Mouse (Mus musculus): ENCODE data around the gene Fbrs. TPM values are rescaled to one million over a fixed set of nuclear protein-coding genes. Genes with fewer than 3 reads are reported as not detected.
A peak's percentile ranks its signal among the peaks of the same experiment; 100 is the strongest.
"Not testable (repeated sequence)": the region's sequence is repeated elsewhere in the genome, so short reads cannot be mapped to it uniquely, and the experiment has no call there.

Fbrs gene
- polyA plus RNA-seq, 1 experiment from 2014 or later = 15.0 TPM

DNA sequence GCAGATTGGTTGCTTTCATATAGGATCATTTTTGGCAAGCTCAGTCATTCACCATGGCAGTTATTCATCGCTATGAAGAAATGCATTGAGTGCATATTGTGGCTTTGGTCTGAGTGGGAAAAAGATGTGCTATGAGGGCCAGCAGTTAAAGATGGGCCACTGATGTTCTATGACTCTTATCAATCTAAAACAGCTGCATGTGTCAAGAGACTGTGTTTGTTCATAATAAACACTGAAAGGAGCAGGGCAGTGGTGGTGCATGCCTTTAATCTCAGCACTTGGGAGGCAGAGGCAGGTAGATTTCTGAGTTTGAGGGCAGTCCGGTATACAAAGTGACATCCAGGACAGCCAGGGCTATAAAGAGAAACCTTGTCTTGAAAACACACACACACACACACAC lies 13.3 kb upstream of the Fbrs start:
- ATAC-seq (ENCODE audit: low FRiP score, low read depth); H3K9me3 ChIP-seq; H3K4me3 ChIP-seq; H3K4me2 ChIP-seq (replicated peaks); H3K27ac ChIP-seq; H3K9ac ChIP-seq; H3K4me1 ChIP-seq; H3K27me3 ChIP-seq: not testable (repeated sequence)
- 93% methylated on average over 2 of the region's 2 CpGs for WGBS
- H3K36me3 ChIP-seq = peaks cover 71% of the 10 kb centered on the region

DNA sequence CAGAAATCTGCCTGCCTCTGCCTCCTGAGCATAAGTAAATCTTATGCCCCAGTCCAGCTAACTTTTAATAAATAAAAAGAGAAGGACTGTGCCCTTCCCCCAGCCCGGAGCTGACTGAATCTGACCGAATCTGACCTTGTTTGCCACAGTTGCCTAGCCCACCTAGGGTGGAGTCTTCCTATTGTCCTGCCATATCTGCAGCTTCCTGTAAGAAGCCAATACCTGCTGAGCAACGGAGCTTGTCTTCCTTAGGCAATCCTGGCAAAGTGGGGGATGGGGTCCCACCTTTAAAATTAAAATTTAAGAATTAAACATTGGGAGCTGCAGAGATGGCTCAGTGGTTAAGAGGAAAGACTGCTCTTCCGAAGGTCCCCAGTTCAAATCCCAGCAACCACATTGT lies 12.4 kb upstream of the Fbrs start:
- 95% methylated on average over 4 of the region's 4 CpGs for WGBS
- Histone ChIP-seq H3K36me3 (peaks cover 63% of the 10 kb centered on the region), H3K4me2 (replicated peaks) (no peak overlapping the region), H3K4me1 (peaks cover 6% of the 10 kb centered on the region; the same call in 1 of the 2 replicates), H3K9me3 (no peaks in the 10 kb centered on the region), H3K4me3 (no peak overlapping the region), H3K9ac (no peak overlapping the region), H3K27me3 (no peaks in the 10 kb centered on the region), H3K27ac (no peak overlapping the region)
- ATAC-seq (ENCODE audit: low FRiP score, low read depth) = no peak

DNA sequence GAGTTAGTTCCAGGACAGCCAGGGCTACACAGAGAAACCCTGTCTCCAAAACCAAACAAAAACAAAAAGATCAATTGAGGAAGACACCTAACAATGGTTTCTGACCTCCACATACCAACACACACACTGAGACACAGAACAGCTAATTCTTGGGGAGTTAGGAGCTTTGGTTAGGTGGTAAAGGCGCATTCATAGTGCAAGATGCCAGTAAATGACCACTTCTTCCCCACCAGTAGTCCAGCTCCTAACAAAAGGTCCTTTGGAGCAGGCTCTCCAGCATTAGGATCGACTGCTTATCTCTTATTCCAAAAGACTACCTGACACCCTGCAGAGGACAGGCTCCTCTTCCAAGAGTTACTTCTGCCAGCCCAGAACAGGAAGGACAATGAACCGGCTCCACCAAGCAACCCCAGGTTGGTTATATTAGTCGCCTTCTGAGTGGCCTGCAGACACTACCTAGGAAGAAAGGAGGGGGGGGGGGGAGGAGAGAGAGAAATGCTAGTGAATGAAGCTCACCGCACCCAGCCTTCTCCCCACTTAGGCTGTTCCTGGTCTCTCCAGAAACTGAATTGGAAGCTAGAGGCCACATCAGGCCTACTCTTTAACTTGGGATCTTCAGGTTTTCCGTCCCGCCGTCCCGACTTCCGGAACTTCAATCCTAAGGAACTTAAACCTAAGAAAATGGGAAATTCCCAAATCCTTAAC lies 8.8 kb upstream of the Fbrs start:
- Histone ChIP-seq H3K27ac (peak overlapping the region; percentile 98), H3K36me3 (peaks cover 58% of the 10 kb centered on the region), H3K4me2 (replicated peaks) (peak overlapping the region; percentile 94), H3K27me3 (no peaks in the 10 kb centered on the region), H3K4me1 (peaks cover 16% of the 10 kb centered on the region), H3K9ac (peak overlapping the region; percentile 92), H3K4me3 (peak overlapping the region; percentile 83), H3K9me3 (no peaks in the 10 kb centered on the region)
- 9% methylated on average over 10 of the region's 10 CpGs for WGBS
- no peak for ATAC-seq (ENCODE audit: low FRiP score, low read depth)

DNA sequence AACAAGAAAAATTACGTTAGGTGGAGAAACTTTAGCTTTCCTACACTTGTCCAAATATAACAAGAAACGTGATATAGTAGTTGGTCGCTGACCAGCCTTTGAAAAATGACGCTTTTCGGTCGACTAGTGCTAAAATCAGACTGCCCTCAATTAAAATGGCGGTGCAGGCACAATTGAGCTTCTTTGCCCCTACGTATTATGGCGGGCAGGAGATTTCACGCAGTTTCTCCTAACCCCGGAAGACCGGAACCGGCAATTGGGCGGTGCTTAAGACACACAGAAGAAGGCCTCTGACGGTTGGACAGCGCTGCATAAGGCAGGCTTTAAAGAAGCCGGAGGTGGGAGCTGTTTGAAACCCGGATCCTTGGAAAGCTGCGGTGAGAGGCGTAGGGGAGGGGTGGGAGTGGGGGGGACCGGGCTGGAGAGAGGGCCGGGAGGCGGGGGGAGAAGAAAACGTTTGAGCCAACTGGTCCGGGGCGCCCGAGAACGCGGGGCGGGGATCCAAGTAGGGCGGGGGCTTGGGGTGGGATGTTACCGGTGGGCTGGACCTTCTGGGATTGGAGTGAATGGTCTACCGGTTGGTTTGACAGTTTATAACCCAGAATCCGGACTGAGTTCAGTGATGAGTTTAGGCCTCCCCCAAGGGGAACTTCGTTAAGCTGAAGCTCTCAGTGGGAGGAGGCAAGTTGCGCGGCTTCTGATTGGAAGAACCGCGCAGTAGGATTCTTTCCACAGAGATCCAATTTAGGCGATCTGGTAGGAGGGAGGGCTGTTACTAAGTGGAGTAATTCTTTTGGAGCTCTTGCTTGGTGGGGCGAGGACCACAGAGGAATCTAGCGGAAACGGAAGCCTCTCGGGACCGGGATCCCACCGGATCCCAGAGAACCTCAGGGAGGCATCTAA lies 8.0 kb upstream of the Fbrs start:
- ATAC-seq (ENCODE audit: low FRiP score, low read depth) = peak; percentile 94
- WGBS = under 1% methylated on average over 46 of the region's 46 CpGs
- Histone ChIP-seq H3K9ac (peak overlapping the region; percentile 92), H3K9me3 (no peaks in the 10 kb centered on the region), H3K4me1 (peaks cover 16% of the 10 kb centered on the region), H3K4me2 (replicated peaks) (peak overlapping the region; percentile 94), H3K36me3 (peaks cover 58% of the 10 kb centered on the region), H3K4me3 (peak overlapping the region; percentile 83), H3K27me3 (no peaks in the 10 kb centered on the region), H3K27ac (peak overlapping the region; percentile 98)

DNA sequence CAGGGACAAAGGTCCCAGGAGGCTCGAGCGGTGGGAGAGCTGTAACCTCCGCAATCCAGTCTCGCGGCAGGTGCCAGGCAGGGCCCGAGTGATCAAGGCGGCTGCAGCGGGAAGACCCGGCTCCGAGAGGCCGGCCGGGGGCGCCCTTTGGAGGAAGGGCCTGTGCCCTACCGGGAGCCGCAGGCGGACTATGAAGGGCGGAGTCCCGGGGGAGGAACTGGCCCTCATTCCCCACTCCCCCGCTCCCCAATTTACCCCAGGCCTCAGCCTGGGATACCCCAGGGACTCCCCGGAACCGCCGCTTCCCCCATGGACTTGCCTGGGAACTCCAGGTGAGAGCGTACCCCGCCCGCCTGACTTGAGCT lies 7.4 kb upstream of the Fbrs start:
- peak; percentile 14 for ATAC-seq (ENCODE audit: low FRiP score, low read depth)

GRCm38 (mm10) chr7:127472060-127472459 lies 6.9 kb upstream of the Fbrs start:
- Histone ChIP-seq H3K4me1 (peaks cover 20% of the 10 kb centered on the region), H3K27me3 (no peaks in the 10 kb centered on the region), H3K9ac (peak overlapping the region; percentile 92), H3K4me2 (replicated peaks) (peak overlapping the region; percentile 94), H3K27ac (peak overlapping the region; percentile 98), H3K36me3 (peaks cover 57% of the 10 kb centered on the region), H3K4me3 (peak overlapping the region; percentile 83), H3K9me3 (no peaks in the 10 kb centered on the region)
- WGBS = under 1% methylated on average over 7 of the region's 7 CpGs
- ATAC-seq (ENCODE audit: low FRiP score, low read depth) = no peak

More for the DNA sequence above, 7.4 kb upstream of the Fbrs start:
- no peaks in the 10 kb centered on the region for H3K9me3 ChIP-seq
- H3K9ac ChIP-seq = peak overlapping the region; percentile 92
- H3K4me2 ChIP-seq (replicated peaks) = peak overlapping the region; percentile 94
- H3K36me3 ChIP-seq = peaks cover 58% of the 10 kb centered on the region
- peaks cover 16% of the 10 kb centered on the region for H3K4me1 ChIP-seq
- under 1% methylated on average over 24 of the region's 25 CpGs for WGBS
- H3K4me3 ChIP-seq = peak overlapping the region; percentile 83
- no peaks in the 10 kb centered on the region for H3K27me3 ChIP-seq
- peak overlapping the region; percentile 98 for H3K27ac ChIP-seq

GRCm38 (mm10) chr7:127473705-127474104 lies 5.3 kb upstream of the Fbrs start:
- H3K4me2 ChIP-seq (replicated peaks) = no peak overlapping the region
- H3K27ac ChIP-seq = no peak overlapping the region
- no peaks in the 10 kb centered on the region for H3K27me3 ChIP-seq
- H3K9ac ChIP-seq = no peak overlapping the region
- H3K4me1 ChIP-seq = peaks cover 23% of the 10 kb centered on the region
- WGBS = 81% methylated on average over 5 of the region's 5 CpGs
- H3K36me3 ChIP-seq = peaks cover 42% of the 10 kb centered on the region
- ATAC-seq (ENCODE audit: low FRiP score, low read depth) = no peak
- H3K4me3 ChIP-seq = no peak overlapping the region
- H3K9me3 ChIP-seq = no peaks in the 10 kb centered on the region

DNA sequence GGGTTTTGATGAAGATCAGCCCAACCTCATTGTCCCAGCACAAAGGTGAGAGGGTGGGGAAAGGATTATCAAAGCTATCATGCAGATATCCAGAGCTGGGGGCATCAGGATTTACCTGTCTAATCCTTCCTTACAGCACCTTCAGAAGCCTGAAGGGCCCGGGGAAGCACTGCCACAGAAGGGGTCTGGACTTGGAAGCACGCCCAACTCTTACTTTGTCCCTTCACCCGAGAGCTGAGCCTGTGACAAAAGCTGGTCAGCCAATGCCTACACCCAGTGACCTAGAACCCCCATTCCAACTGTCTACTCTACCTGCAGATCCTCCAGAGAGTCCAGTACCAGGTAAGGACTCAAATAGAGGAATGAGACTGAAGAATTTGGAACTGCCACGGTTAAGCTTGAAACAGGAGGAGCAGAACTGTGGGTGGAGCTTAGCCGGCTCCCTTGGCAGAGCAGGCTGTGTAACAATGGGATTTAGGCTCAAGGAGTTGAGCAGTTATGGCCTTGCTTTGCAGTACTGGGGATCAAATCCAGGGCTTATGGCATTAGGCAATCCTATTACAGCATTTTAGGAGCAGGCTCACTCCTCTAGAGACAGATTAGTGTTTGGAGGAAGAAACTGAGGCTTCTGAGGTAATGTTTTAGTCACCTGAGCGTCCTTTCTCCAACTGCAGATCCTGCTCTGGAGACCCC lies 4.5 kb upstream of the Fbrs start:
- Histone ChIP-seq H3K4me1 (peaks cover 22% of the 10 kb centered on the region), H3K4me2 (replicated peaks) (no peak overlapping the region), H3K4me3 (no peak overlapping the region), H3K27ac (0 out of 2 replicates have a peak overlapping the region, but pooled peaks have one; percentile 0), H3K9me3 (no peaks in the 10 kb centered on the region), H3K9ac (no peak overlapping the region), H3K27me3 (no peaks in the 10 kb centered on the region), H3K36me3 (peaks cover 37% of the 10 kb centered on the region)
- WGBS = 79% methylated on average over 6 of the region's 6 CpGs
- no peak for ATAC-seq (ENCODE audit: low FRiP score, low read depth)

DNA sequence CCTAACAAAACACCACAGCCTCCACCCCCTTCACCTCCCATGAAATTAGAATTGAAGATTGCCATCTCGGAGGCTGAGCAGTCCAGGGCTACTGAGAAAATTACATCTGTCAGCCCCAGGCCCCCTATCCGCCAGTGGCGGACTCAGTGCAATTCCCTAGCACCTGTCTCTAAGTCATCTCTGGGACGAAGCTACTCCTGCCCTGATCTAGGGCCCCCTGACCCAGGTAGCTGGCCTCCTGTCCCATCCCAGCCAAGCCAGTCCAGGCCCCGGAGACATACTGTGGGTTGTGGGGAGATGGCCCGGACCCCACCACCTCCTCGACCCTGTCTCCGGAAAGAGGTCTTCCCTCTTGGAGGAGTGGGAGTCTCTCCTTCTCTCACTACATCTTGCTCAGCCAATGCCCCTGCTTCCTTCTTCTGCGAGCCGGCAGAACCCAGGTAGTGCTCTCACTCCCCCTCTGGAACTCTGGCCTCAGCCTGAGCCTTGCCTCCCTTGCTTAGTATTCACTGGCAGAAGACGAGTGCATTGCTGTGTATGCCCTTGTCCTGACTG lies 3.7 kb upstream of the Fbrs start:
- WGBS = 89% methylated on average over 11 of the region's 11 CpGs
- no peak for ATAC-seq (ENCODE audit: low FRiP score, low read depth)
- Histone ChIP-seq H3K4me3 (0 out of 2 replicates have a peak overlapping the region, but pooled peaks have one; percentile 5), H3K9me3 (no peaks in the 10 kb centered on the region), H3K27ac (no peak overlapping the region), H3K36me3 (peaks cover 37% of the 10 kb centered on the region), H3K27me3 (no peaks in the 10 kb centered on the region), H3K4me1 (peaks cover 24% of the 10 kb centered on the region), H3K4me2 (replicated peaks) (no peak overlapping the region), H3K9ac (no peak overlapping the region)

GRCm38 (mm10) chr7:127476336-127476735 lies 2.7 kb upstream of the Fbrs start:
- Histone ChIP-seq H3K27me3 (no peaks in the 10 kb centered on the region), H3K27ac (no peak overlapping the region), H3K36me3 (peaks cover 44% of the 10 kb centered on the region), H3K9ac (no peak overlapping the region), H3K4me3 (no peak overlapping the region), H3K4me2 (replicated peaks) (no peak overlapping the region), H3K9me3 (no peaks in the 10 kb centered on the region), H3K4me1 (peaks cover 33% of the 10 kb centered on the region)
- no peak for ATAC-seq (ENCODE audit: low FRiP score, low read depth)
- 95% methylated on average over 11 of the region's 11 CpGs for WGBS

- Histone ChIP-seq H3K4me2 (replicated peaks) (peak overlapping the region; percentile 99), H3K4me1 (peaks cover 33% of the 10 kb centered on the region), H3K27ac (peak overlapping the region; percentile 96; the same call in 1 of the 2 replicates), H3K9ac (peak overlapping the region; percentile 65), H3K27me3 (no peaks in the 10 kb centered on the region), H3K9me3 (no peaks in the 10 kb centered on the region), H3K4me3 (peak overlapping the region; percentile 100), H3K36me3 (peaks cover 49% of the 10 kb centered on the region)
- 78% methylated on average over 4 of the region's 4 CpGs for WGBS
- ATAC-seq (ENCODE audit: low FRiP score, low read depth) = no peak
Observed at GRCm38 (mm10) chr7:127476855-127477254, 2.1 kb upstream of the Fbrs start.
